14 mouse cellular contexts compared by ENCODE assay signal in genomic region chr11:63148276-63148675, GRCm38 (mm10). TPM values are rescaled to one million over a fixed set of nuclear protein-coding genes. Genes with fewer than 3 reads are reported as not detected.
"Had no signal": no experiment of that assay in that cellular context is flagged by ENCODE, and none has a peak within 500 bp of the region (broad histone marks: within the 10 kb centered on the region; RNA-seq: fewer than 3 reads in every experiment).

No protein-coding gene starts in this region.

- DNase-seq: lung, adult 18-20 months; lung, embryonic 14.5 days; lung, postnatal 10 days; lung, postnatal 4 days; retina, postnatal 1 day; right cerebral cortex, adult 18-20 months; right cerebral cortex, postnatal 25 days; right cerebral cortex, postnatal 4 days; spleen, adult 18-20 months; thymus, adult 18-20 months had no signal

- ATAC-seq: liver, embryonic 12.5 days; midbrain, embryonic 13.5 days; midbrain, embryonic 15.5 days had no signal

RNA-seq across cellular contexts. Expression of gene Pmp22, which starts 19.5 kb away (rescaled TPM):
- total RNA-seq: monocyte, adult 5-6 weeks had no signal
